Mouse (Mus musculus) spleen, postnatal 4 days (tissue): ENCODE measurements around the gene Serpina3n.
"Not testable (repeated sequence)": the region's sequence is repeated elsewhere in the genome, so short reads cannot be mapped to it uniquely, and the experiment has no call there.

Source experiments
- DNase-seq, 2 experiments: peaks; one replicate each; pipeline ENCODE4 v3.0.0; 2022; ENCODE audit warnings: low spot score in 2 of 2

Gene Serpina3n

DNA sequence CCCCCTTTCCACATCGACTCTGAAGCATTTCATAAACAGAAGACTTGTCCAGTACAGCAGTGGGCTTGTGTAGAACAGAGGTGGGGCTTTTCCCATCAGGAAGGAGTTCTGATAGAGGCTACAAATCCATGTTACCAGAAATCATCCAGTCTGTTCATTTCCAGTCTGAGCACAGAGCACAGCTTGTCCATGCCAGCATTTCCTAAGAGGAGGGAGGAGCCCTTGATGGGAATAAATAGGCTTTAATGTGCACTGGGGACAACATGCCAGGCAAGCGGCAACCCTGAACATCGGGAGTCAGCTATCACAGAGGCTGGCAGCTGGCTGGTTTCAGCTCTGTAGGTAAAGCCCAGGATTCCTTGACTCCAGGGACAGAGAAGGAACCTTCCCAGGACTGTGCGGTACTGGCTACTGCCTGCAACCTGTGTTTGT, at the start of gene Serpina3n:
Gene Serpina3n, plus strand, starts transcription at position 276 of the 432 bp plus-strand sequence.
- no peak for DNase-seq

DNA sequence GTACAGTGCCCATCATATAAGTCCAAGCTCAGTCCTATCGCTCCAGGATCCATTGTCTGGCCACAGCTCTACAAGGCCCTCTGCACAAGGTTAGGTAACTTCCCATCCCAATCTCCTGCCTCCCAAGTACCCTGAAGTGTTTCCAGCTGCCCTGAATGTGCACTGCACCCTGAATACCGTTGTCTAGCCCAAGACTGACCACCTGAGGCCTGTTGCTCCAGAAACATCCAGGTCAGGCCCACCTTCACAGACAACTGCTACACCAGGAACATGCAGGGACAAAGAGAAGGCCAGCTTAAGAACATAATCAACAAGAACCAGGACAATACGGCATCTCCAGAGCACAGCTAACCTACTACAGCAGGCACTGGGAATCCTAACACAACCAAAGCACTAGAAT, 36.5 kb upstream of the Serpina3n start:
- peak in 1 of 2 experiments; percentile 36 for DNase-seq

DNA sequence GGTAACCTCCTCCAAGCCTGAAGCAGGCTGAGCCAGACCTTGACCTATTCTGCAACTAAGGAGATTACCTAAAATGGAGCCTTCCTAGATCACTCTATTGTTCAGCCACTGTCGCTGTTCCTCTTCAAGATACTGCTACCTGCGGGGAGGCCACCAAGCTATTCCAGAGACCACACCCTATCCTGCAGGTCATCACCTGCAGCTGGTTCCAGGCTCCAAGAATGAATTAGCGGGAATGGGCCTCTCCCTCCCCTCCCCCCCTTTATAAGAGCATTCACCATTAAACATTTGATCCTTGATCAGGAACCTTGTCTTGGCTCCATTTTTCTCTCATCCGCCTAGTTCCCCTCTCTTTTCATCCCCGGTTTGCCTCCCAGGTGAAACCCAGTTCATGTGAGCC, 29.4 kb upstream of the Serpina3n start:
- not testable (repeated sequence) for DNase-seq

DNA sequence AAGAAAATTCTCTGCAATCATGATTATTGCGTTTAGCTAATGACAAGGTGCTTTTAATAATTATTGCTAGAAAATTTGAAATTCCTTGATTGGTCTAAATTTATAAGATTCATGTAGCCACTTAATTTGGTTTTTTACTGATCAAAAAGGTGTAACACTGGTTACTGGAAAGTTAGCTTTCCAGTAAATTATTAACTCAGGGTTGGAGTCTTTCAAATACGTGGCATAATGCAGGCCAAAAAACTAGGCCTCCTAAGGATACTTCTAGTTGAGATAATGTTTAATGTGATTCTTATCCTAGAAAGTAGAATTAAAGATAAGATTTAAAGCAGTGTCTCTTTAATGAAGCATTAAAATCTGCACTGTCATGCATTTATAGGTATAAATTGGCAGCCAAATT, 28.2 kb upstream of the Serpina3n start:
- DNase-seq: not testable (repeated sequence)

DNA sequence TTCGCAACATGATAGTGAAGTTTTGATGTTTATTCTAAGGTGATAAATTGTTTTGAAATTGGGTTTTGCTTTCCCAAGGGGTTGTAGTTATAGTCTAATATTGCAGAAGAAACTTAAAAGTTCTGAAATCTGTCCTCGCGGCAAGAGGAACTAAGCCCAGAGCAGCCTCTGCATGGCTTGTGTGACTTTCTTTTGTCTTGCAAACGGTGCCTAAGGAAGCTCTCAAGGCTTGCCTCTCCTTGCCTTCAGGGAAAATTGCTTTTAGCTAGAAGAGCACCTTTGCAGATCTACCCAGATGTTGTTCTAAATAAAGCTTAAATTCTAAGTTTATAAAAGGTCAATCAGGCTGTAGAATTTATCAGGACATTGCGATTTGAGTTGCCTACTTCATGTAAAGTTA, 27.7 kb upstream of the Serpina3n start:
- DNase-seq: not testable (repeated sequence)

DNA sequence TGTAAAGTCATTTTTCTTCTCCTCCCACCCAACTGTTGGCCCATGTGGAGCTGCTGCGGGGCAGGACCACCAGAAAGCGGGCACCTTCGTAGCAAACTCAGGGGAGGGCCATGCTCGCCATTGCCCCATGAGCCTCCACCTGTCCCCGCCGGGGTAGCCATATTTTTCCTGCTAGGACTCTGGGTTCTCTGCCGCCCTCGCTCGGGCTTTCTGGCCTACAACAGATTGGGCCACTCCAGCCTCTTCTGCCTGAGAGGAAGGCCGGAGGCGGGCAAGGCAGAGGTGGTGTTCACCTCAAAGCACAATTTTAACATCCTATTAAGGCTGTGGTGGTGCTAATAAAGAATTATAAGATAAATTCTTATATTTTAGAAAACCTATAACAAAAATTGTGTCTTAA, 26.7 kb upstream of the Serpina3n start:
- no peak for DNase-seq

DNA sequence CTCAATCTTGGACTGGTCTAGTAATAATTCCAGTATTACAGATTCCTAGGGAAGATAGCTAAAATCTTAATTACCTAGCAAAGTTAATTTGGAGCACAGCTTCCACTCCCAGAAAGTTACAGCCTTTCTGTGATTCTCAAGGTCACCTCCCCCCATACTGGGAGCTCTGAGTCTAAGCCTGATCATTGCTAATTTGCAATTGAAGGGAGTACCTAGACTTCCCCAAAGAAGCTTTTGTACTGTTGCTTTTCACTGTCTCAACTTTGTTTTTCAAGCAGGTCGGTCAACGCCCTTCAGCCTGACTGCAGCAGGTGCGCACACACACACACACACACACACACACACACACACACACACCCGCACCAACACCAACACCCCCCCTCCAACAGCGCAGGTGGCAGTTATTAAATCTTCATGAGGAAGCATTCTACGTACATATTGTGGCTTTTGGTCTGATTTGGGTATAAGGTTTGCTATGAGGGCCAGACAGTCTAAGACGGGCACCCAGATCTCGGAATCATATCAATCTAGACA, 25.4 kb upstream of the Serpina3n start:
- not testable (repeated sequence) for DNase-seq

DNA sequence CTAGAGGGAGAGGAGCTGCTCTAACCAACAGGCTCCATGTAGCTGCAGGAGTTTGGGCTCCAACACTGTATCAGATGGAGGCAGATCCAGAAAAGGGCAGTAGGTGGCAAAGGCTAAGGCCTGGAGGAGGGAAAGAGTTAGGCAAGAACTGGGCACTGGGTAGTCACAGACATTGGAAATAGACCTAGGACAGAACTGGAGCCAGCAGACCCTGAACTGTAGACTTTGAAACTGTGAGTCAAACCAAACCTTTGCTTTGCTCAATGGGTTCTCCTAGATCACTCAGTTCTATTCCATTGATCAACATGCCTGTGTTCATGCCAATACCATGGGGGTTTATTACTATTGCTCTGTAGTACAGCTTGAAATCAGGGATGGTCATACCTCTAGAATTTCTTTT, 20.5 kb upstream of the Serpina3n start:
- DNase-seq: not testable (repeated sequence)

DNA sequence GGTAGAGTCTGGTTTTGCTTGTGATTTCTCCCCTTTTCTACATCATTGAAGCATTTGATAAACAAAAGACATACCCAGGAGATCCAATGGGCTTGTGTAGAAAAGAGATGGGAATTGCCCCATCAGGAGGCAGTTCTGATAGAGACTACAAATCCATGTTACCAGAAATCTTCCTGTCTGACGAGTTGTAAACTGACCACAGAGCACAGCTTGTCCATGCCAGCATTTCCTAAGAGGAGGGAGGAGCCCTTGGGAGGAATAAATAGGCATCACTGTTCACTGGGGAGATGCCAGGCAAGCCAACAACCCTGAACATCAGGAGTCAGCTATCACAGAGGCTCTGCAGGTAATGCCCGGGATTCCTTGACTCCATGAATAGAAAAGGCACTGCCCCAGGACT, 19.7 kb upstream of the Serpina3n start:
- DNase-seq: not testable (repeated sequence)

DNA sequence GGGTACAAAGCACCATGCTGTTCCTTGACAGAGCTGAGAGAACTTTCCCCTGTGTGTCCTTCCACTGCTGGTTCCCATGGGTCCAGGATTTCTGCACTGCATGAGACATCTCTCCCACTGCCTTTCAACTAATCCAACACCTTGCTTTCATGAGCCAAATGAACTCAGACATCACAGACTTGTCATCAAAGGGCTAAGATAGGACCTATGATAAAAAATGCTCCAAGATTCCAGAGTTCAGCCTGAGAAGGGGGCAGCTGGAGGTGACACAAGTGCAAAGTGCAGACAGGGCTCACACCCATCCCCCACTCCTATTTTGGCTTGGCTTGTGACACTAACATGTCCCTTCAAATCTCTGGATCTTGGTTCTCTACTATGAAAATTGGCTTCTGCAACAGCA, 18.1 kb upstream of the Serpina3n start:
- DNase-seq: no peak

DNA sequence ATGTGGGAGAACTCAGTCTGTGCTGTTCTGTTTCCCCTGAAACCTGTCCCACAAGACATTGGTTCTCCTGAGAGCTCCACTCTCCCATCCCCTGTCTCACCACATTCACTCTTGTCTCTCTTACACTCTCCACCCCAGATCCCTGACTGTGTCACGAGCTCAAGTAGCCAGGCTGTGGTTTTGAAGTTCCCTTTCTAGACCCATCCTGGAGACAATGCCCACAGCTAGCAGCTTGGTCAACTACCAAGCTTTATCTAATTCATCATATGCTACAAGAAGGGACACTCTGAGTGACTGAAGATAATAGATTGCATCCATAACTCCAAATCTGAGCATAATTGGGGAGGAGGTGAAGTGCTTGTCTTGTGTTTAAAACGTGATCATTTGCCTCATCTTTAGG, 15.5 kb upstream of the Serpina3n start:
- DNase-seq: peak in 1 of 2 experiments; percentile 14

DNA sequence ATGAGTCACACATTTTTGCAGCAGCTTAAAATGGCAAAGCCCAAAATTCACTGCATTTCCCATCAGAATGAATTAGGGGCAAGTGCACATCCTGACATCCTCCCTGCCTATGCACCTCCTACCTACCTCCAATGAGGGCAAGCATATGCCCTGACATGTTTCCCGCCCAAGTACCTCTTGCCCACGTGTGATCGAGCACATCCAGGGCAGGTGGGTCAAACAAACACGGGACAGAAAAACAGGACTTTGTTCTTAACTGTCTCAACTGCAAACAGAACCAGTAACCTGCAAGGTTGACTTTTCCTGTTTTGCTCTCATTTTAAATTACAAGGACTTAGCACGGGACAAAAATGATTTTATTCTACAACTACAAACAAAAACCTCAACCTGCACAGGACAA, 2.6 kb upstream of the Serpina3n start:
- DNase-seq: no peak

DNA sequence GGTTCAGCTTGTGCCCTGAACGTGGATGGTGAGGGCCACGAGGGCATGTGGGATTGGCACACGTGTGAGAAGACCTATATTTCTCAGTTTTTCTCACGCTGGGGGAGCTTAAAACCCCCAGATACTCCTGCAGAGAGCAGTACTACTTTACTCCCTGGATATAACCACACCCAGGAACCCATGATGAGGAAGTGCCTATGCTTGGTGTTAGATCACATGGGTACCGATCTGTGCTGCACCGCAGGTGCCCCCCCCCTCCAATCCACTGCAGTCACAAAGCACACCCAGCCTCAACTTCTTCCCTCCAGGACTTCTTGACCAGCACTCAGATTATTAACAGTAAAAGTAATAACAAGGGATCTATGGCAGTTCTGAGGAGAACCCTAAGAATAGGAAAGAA, 6.0 kb downstream of the Serpina3n start:
- DNase-seq: no peak

DNA sequence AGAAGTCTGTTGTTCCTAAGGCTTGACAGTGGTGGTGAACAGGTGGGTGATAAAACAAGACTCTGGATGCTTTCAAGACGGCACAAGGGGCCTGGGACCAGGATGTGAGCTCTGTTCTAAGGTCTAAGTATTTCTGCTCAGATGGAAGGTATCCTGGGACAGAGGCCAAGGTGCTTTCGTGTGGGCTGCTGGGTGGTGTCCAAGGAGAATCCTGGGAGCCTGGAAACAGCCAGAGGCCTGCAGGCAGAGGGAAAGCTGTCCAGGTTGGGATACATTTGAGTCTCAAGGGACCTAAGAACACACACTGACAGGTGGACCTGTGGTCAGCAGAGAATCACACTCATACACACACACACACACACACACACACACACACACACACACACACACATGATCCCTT, 8.0 kb downstream of the Serpina3n start:
- no peak for DNase-seq

DNA sequence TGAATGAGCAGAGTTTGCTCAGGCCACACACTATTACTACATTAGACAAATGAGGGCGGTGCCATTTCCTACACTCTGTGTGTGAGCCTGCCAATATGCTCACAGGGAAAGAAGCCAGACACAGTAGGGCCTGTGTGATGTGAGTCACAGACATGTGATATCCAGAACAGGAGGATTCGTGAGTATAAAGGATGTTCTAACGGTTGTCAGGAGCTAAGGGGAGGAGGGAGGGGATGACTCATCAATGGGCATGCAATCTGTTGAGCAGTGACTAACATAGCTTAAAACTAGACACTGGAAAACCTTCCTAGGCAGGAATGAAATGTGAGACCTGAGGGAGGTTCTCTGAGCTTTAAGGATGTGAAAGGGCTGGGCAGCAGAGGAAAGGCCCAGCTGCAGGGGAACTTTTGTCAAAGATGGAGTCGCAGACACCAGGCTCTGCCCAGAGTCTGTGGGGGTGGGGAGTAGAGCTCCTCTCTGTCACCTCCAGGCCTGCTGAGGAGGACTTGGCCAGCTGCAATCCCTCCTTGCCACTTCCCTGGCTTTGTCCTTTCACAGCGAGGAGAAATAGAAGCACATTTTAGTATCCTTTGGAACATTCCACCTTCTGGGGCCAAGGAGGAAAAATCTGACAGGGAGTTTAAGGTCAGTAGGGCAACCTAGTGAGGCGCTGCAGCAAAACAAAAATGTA, 9.2 kb downstream of the Serpina3n start:
- DNase-seq: no peak

DNA sequence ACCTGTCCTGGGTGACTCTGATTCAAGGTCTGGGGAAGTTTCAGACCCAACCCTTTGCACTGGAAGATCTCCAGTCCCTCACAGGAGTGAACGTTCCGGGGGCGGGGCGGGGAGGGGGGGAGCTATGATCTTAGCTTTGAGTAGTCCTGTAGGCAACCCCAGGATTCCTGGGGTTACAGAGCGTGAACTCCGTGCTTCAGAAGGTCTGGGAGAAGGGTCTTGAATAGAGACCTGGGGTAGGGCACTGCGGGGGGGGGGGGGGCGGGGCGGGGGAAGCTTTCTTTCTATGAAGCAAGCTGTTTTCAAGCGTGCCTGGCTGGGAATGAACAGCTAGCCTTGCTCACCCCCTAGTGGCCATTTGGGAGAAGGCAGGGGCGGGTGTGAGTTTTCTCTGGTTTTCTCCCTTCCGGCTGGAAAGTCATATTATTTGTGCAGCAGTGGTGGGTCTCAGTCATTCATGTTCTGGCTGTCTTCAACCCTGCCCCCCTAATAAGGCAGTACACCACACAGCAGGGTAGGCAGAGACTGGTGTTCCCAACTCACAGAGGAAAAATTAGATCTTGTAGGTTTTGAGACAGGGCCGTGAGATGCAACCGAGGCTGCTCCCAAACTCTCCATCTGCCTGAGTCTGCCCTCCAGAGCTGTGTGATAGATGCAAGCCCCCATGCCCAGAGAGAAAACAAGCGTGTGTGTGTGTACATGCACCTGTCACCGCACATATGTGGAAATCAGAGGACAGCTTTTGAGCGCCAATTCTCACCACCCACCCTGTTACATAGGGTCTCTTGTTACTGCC, 12.0 kb downstream of the Serpina3n start:
- DNase-seq: peak; percentile 59 to 85

DNA sequence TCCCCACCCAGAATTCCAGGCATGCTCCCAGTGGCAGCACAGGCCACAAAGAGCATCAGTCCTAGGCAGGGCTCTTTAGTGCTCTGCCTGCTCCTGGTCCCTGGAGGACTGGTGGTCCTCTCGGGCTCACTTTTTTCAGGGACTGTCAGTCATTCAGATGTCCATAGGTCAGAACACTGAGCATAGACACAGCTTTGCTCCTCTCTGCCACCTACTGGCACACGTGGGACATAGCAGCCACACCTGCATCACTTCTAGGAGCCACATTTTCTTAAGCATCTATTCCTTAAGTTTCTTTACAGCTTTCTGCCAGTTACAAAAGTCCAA, 12.6 kb downstream of the Serpina3n start:
- DNase-seq: no peak

DNA sequence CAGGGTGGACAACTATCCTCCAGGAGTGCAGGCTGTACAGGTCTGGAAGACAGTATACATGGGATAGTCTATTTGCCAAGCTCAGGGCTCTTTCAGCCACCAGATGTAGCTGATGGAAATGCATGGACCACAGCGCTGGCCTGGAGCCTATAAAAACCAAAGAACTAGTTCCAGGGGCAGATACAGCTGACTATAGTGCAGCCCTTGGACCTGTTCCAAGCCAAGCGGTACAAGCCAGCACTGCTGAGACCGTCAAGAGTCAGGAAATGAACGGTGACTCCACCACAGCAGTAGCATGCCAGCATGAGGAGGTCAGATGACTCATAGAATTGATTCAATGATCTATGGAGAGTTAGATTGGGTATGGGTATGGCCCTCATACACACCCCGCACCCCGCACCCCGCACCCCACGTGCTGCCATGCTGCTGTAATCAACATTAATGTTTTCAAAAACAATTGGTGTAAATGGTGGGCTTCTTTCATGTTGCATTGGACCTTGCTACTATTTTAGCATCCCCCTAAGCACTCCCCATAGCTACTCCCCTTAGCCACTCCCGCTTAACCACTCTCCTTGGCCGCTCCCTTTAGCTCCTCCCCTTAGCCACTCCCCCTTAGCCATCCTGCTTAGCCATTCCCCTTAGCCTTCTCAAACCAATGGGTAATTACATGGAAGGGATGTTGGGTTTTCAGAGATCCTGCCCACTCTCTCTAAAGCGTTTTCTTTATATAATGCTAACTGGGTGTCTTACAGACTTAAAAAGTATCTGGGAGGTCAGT, 16.3 kb downstream of the Serpina3n start:
- DNase-seq: no peak

DNA sequence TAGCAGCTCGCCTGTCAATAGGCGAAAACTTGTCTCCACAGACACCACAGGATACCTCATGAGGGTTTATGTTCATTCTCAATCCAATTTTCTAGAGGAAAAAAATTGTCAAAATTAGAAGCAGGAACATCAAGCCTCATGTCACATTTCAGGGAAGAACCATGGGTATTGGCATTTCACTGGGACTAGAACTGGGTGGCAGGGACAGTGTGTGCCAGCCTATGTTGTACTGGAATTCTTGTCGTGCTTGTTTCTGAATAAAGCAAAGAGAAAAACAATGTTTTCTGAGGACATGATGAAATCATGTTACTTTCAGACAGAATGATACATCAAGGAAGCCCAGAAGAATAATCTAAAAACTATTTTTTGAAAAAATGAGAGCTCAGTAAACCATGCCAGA, 19.1 kb downstream of the Serpina3n start:
- no peak for DNase-seq

DNA sequence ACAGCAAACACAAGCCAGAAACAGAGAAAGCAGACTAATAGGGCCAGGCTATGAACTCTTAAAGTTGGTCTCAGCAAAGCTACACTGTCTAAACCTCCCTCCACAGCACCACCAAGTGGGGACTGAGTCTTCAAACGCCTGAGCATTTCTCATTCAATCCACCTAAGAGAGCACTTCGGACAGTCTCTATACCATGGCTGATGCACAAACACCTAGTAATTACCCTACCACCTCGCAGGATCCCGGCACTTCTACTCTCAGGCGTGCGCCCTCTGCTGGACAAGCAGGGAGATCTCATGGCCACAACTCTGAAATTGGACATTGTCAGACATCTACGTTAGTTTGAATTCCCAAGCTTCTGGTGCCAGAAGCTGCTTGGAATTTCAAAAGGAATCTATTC, 20.4 kb downstream of the Serpina3n start:
- DNase-seq: no peak

DNA sequence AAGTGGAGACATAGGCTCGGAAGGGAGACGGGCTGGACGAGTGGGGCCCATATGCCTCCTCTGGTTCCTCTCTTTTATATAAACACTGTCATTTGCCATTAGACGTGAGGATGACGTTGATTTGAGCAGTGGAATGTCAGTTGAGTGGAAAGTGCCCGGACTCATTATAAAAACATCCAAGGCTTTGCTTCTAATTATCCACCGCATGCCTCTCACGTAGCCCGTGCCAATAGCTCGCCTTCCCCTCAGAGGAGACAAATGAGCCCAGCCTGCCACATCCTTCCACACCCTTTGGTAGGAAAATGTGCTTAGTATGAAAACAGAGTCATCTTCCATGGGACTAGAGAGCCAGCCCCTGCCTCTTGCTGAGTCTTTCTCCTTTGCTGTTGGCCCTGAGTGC, 24.8 kb downstream of the Serpina3n start:
- DNase-seq: no peak

DNA sequence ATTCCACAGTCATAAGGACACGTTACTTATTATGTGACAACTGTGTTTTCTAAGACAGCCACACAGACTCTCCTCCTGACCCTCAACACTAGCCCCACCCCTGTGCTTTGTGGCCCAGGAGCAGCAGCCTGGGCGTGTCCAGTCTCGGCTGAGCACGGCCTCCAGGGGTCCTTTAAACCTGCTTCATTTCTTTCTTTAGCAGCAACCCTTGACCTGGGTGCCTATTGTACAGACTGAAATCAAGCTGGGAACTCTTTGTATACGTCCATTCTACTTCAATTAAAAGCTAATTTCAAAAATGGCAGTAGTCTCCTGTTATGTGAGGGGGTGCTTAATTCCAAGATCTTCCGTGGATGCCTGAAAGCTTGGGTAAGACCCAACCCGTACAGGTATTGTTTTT, 26.7 kb downstream of the Serpina3n start:
- no peak for DNase-seq
